Mouse (Mus musculus) neural tube, embryonic 15.5 days (tissue): ENCODE data around the gene Zfp385a. TPM values are rescaled to one million over a fixed set of nuclear protein-coding genes. Genes with fewer than 3 reads are reported as not detected.
A peak's percentile ranks its signal among the peaks of the same experiment; 100 is the strongest.

Experiments
- ATAC-seq: fragments of 200-750 bp; cut with Nextera tagmentation; 2 replicates; pipeline ENCODE4 v1.8.0; 2017; ENCODE audit warnings: mild to moderate bottlenecking, moderate TSS enrichment, moderate library complexity; ENCODE audit not compliant: low FRiP score
- H3K27ac ChIP-seq: fragments of 300-500 bp; sonication (generic); replicated peaks from 2 replicates; pipeline ENCODE4 v1.5.1; 2015; ENCODE audit warnings: mild to moderate bottlenecking, inconsistent platforms
- H3K27me3 ChIP-seq: fragments of 300-500 bp; sonication (generic); replicated peaks from 2 replicates; pipeline ENCODE4 v1.6.1; 2015; ENCODE audit warnings: inconsistent platforms
- H3K36me3 ChIP-seq: fragments of 300-500 bp; sonication (generic); 2 replicates; pipeline ENCODE4 v1.6.1; 2015; ENCODE audit warnings: inconsistent platforms
- H3K4me1 ChIP-seq: fragments of 300-500 bp; sonication (generic); 2 replicates; pipeline ENCODE4 v1.6.1; 2015; ENCODE audit warnings: inconsistent platforms
- H3K4me2 ChIP-seq: fragments of 300-500 bp; sonication (generic); 2 replicates; pipeline ENCODE4 v1.6.1; 2015; ENCODE audit warnings: inconsistent platforms, mild to moderate bottlenecking, moderate library complexity
- H3K4me3 ChIP-seq: fragments of 300-500 bp; sonication (generic); replicated peaks from 2 replicates; pipeline ENCODE4 v1.5.1; 2015; ENCODE audit warnings: mild to moderate bottlenecking, inconsistent platforms
- H3K9ac ChIP-seq: fragments of 300-500 bp; sonication (generic); replicated peaks from 2 replicates; pipeline ENCODE4 v1.6.1; 2015; ENCODE audit warnings: mild to moderate bottlenecking, inconsistent platforms
- H3K9me3 ChIP-seq: fragments of 300-500 bp; sonication (generic); replicated peaks from 2 replicates; pipeline ENCODE4 v1.6.1; 2016; ENCODE audit warnings: inconsistent platforms
- WGBS: fragments of 180-500 bp; shearing (Covaris S2); methylation state at CpG from one replicate; pipeline ENCODE4 v1.1.7; 2015; ENCODE audit warnings: mixed read lengths; 5-methylcytosine and 5-hydroxymethylcytosine counted together
- polyA plus RNA-seq: library from polyadenylated mRNA; unstranded; fragments of >200 nt; fragmentation: Nextera tagmentation; extraction: Ambion mirVana; gene quantifications from 2 replicates; pipeline ENCODE4 v1.2.1, GENCODE M21; 2015

Zfp385a gene
- polyA plus RNA-seq, 1 experiment from 2014 or later = 19.9 TPM

DNA sequence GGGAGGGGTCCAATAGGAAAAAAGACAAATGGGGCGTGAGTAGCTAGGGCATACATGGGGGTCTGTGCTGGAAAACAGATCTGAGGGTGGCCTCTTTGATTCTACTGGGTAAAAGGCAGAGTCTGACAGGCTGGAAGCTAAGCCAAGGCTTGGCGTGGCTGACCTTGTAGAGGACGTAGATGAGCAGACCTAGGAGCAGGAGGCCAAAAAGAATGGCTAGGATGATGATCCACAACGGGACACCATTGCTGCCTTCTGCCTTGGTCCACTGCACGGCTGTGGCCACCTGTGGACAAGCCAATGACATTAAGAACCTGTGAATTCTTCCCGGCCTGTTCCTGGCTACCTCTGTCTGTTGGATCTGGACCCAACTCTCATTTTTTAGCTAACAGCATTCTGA lies 5.9 kb upstream of the Zfp385a start:
- Histone ChIP-seq H3K27me3 (peaks cover 11% of the 10 kb centered on the region), H3K4me2 (no peak overlapping the region), H3K9me3 (no peaks in the 10 kb centered on the region), H3K4me3 (no peak overlapping the region), H3K4me1 (peaks cover 14% of the 10 kb centered on the region), H3K36me3 (no peaks in the 10 kb centered on the region), H3K27ac (no peak overlapping the region), H3K9ac (no peak overlapping the region)
- whole genome bisulfite sequencing = 93% methylated on average over 6 of the region's 6 CpGs
- no peak for ATAC-seq

DNA sequence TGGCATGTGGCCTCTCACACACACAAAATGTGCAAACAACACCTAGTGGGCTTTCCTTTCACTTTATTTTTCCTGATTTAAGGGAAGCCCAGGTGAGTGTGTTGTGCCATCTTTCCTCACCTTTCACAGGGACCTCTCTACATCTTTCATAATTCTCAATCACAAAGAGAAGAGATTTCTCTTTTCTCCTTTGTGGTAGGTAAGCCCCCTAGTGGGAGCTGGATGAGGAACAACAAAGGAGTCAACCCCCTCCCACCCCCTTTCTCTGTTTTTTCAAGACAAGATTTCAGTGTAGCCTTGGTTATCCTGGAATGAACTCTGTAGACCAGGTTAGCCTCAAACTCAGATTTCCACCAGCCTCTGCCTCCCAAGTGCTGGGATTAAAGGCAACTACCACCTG lies 3.7 kb upstream of the Zfp385a start:
- ATAC-seq = no peak
- Histone ChIP-seq H3K27me3 (peaks cover 14% of the 10 kb centered on the region), H3K27ac (no peak overlapping the region), H3K36me3 (no peaks in the 10 kb centered on the region), H3K4me3 (no peak overlapping the region), H3K9me3 (no peaks in the 10 kb centered on the region), H3K4me1 (peaks cover 33% of the 10 kb centered on the region), H3K4me2 (no peak overlapping the region), H3K9ac (no peak overlapping the region)

DNA sequence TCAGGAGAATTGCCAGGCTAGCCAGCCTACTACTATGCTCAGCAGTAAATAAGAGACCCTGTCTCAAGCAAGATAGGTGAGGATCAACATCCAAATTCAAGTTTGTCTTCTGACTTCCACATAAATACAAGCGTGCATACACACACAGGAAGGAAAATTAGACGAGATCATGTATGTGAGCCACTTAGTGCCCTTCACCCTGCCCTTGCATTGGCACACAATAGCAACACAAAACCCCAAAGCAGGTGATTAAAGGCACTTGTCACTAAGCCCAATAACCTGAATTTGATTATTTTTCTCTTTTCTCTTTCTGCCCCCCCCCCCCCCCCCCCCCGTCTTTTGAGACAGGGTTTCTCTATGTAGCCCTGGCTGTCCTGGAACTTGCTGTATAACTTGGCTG lies 3.1 kb upstream of the Zfp385a start:
- no peak overlapping the region for H3K4me3 ChIP-seq
- no peak overlapping the region for H3K27ac ChIP-seq
- ATAC-seq = no peak
- H3K9ac ChIP-seq = no peak overlapping the region
- 69% methylated on average over 3 of the region's 3 CpGs for WGBS
- H3K4me2 ChIP-seq = no peak overlapping the region
- H3K27me3 ChIP-seq = peaks cover 19% of the 10 kb centered on the region
- no peaks in the 10 kb centered on the region for H3K9me3 ChIP-seq
- H3K36me3 ChIP-seq = no peaks in the 10 kb centered on the region
- H3K4me1 ChIP-seq = peaks cover 35% of the 10 kb centered on the region

DNA sequence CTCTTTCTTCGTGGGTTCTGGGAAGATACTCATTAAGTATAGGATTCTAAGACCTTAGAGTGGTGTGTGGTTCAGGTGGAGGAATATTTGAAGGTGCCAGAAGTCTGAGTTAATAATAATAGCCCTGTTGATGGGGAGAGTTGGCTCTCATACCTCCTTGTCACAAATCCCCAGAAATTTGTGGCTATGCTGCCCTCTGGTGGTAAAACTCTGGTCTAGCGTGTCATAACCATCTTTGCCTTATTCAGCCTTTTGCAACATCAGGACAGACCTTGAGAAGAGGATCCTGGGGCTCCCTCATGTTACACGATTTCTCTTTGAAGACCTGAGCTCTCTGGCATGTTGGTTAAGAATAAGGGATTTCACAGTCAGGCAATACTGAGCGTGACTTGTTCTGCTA lies 2.5 kb upstream of the Zfp385a start:
- 0 out of 2 replicates have a peak, but pooled peaks have one; percentile 1 for ATAC-seq
- 16% methylated on average over 4 of the region's 4 CpGs for WGBS
- Histone ChIP-seq H3K9me3 (no peaks in the 10 kb centered on the region), H3K36me3 (no peaks in the 10 kb centered on the region), H3K27ac (no peak overlapping the region), H3K4me3 (no peak overlapping the region), H3K9ac (no peak overlapping the region), H3K4me2 (no peak overlapping the region), H3K27me3 (peaks cover 20% of the 10 kb centered on the region), H3K4me1 (peaks cover 35% of the 10 kb centered on the region)

DNA sequence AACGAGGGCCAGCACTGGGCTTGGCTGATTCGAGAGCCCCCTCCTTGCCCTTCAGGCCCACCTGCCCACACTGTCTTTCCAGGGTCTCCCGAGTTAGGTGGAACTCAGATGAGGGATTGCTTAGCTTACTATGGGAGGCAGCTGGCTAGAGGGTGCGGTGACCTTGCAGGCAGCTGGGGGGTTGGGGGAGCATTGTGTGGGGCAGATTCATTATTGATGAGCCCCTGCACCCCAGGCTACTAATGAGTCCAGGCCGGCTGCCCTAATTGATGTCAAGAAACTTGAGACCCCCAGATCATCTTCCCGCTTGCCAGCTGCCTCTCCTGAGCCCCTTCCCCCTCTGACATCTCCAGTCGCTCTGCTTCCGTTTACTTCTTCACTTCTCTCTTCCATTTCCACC lies 1.7 kb upstream of the Zfp385a start:
- no peak overlapping the region for H3K4me2 ChIP-seq
- peaks cover 35% of the 10 kb centered on the region for H3K4me1 ChIP-seq
- H3K27ac ChIP-seq = no peak overlapping the region
- H3K4me3 ChIP-seq = no peak overlapping the region
- H3K9me3 ChIP-seq = no peaks in the 10 kb centered on the region
- no peaks in the 10 kb centered on the region for H3K36me3 ChIP-seq
- H3K27me3 ChIP-seq = peaks cover 20% of the 10 kb centered on the region
- 35% methylated on average over 8 of the region's 8 CpGs for WGBS
- H3K9ac ChIP-seq = no peak overlapping the region
- no peak for ATAC-seq

DNA sequence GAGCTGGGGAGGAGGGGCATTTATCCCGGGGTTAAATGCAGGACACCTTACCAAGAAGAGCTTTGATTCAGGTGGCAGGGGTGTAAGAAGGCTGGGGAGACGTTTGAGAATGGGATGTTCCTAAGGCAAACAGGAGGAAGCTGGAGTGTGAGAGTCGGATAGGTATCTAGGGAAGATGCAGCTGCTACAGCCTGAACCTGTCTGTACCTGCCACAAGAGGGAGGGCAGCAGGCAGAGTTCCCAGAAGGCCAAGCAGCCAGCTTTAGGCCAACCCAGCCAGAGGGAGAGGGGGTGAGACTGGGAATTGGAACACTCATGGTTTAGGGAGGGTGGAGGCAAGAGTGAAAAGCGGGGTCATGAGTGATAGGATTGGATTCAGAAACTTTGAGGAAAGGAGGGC lies 893 bp upstream of the Zfp385a start:
- Histone ChIP-seq H3K4me1 (peaks cover 39% of the 10 kb centered on the region), H3K9me3 (no peaks in the 10 kb centered on the region), H3K9ac (peak overlapping the region; percentile 59; the same call in 1 of the 2 replicates), H3K27ac (no peak overlapping the region), H3K4me2 (peak overlapping the region; percentile 74), H3K36me3 (no peaks in the 10 kb centered on the region), H3K4me3 (peak overlapping the region; percentile 56), H3K27me3 (peaks cover 20% of the 10 kb centered on the region)
- WGBS = 19% methylated on average over 4 of the region's 4 CpGs
- ATAC-seq = no peak

DNA sequence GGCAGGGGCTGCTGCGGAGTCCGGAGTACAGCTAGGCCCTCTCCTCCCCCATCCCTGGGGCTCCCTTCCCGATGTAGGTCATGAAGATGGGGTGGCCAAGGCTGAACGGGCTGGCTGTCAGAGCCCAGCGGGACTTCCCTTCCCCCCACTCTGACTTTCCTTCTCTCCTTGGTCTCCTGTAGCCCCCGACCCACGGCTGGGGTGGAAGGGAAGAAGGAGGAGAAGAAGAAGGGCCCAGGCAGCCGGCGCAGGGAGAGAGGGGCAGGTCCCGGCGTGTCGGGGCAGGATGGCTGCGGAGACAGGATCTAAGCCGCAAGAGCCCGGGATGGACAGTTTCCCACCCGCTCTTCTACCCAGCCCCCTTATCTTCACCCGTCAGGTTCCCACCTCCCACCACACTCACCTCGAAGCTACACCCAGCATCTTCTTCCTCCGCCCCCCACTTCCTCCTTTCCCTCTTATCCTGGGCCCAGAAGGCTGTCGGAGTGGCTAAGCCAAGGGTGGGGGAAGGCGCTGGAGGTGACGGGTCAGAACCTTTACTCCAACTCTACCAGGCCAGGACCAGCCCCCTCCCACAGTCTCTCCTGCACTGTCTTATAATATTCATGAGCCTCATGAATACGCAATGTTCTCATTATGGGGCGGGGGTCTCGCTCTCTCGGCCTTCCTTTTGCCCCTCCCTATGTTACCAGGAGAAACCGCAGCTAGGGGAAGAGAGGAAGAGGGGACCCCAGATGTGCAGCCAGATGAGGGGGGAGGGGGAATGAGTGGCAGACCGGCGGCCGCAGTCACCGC lies 530 bp downstream of the Zfp385a start:
- peak overlapping the region; percentile 59 for H3K9ac ChIP-seq
- peaks cover 22% of the 10 kb centered on the region for H3K27me3 ChIP-seq
- no peaks in the 10 kb centered on the region for H3K36me3 ChIP-seq
- peak overlapping the region; percentile 74 for H3K4me2 ChIP-seq
- ATAC-seq = peak; percentile 56
- whole genome bisulfite sequencing = 8% methylated on average over 28 of the region's 31 CpGs
- peak overlapping the region; percentile 56 for H3K4me3 ChIP-seq
- no peaks in the 10 kb centered on the region for H3K9me3 ChIP-seq
- H3K27ac ChIP-seq = no peak overlapping the region
- peaks cover 48% of the 10 kb centered on the region for H3K4me1 ChIP-seq

DNA sequence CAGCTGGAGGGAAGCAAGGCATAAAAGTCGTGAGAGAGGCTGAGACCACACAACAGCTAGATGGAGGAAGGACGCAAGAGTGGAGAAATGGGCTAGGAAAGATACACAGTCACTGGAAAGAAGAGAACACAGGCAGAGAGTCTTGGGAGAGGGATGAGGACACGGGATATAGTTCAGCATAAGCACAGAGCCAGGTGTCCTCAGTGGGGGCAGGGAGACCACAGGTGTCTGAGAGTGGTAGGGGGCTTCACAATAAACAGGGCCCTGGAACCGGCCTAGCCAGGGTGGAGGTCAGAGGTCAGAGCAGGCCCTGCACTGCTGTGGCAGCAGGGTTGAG lies 1.1 kb downstream of the Zfp385a start:
- Histone ChIP-seq H3K9ac (peak overlapping the region; percentile 59; the same call in 1 of the 2 replicates), H3K4me3 (peak overlapping the region; percentile 56), H3K27me3 (peaks cover 22% of the 10 kb centered on the region), H3K27ac (no peak overlapping the region), H3K4me1 (peaks cover 52% of the 10 kb centered on the region), H3K4me2 (peak overlapping the region; percentile 74), H3K9me3 (no peaks in the 10 kb centered on the region), H3K36me3 (no peaks in the 10 kb centered on the region)
- no peak for ATAC-seq
- WGBS = 37% methylated on average over 4 of the region's 4 CpGs

DNA sequence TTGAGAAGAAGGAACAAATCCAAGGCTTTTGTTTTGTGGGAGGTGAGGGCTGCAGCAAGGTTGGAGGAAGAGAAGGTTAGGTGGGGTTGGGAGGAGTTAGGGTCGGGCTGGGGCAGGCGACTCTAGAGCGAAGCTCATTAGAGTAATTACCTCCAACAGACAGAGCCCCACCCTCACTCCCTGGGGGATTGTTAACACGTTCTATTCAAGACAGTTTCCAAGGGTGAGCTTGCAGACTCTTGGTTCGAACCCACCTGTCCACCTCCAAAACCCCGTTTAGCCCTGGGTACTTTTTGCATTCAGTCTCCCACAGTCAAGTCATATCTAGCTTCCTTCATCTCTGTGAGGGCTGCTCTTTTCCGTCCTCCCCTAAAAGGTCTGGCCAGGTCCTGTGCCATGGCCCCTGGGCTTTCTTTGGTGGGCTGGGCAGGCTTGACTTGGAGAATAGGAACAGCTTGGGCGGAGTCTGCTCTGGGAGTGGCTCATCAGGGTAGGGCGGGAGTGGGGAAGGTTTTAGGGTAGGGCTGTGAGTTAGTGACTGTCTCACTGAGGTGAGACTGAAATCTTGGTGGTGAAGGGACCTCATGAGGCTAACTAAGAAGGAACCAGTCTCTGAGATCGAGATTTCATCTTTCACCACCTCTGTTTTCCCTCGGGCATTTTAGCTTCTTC lies 2.8 kb downstream of the Zfp385a start:
- Histone ChIP-seq H3K36me3 (no peaks in the 10 kb centered on the region), H3K4me1 (peaks cover 49% of the 10 kb centered on the region), H3K27ac (no peak overlapping the region), H3K27me3 (peaks cover 22% of the 10 kb centered on the region), H3K9ac (no peak overlapping the region), H3K9me3 (no peaks in the 10 kb centered on the region), H3K4me2 (no peak overlapping the region), H3K4me3 (no peak overlapping the region)
- WGBS = 14% methylated on average over 11 of the region's 11 CpGs
- ATAC-seq = no peak

DNA sequence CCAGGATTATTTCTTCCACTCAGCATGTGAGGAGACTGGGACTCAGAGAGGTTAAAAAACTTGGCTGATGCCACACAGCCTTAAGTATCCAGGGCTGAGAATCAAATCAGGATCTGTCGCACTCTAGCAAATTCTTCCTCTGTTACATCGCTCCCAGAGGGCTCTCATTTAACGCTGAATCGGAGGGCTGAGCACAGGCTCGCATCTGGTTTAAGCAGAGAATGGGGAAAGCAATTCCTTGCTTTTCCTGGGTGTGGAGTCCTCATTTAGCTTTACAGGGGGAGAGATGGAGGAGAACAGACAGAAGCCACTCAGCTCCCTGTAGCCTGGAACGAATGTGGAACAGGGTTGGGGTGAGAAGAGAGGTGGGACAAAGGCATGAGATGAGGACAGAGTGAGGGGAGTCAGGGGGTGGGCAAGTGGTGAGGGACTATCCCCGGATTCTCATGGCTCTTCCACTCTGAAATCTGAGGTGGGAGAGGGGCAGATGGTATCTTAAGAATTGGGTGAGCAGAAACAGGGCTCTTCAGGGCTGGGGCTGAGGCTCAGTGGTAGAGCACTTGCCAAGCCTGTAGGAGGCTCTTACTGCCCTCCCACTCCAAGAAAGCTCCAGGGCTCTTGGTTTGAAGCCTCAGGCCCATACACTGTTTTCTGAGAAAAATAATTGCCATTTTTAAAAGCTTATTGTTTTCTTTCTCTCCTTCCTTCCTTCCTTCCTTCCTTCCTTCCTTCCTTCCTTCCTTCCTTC lies 4.2 kb downstream of the Zfp385a start:
- no peak for ATAC-seq
- Histone ChIP-seq H3K9me3 (no peaks in the 10 kb centered on the region), H3K4me1 (peaks cover 37% of the 10 kb centered on the region), H3K4me2 (no peak overlapping the region), H3K36me3 (no peaks in the 10 kb centered on the region), H3K27ac (peak overlapping the region; percentile 1; the same call in 1 of the 2 replicates), H3K9ac (no peak overlapping the region), H3K4me3 (no peak overlapping the region), H3K27me3 (peaks cover 10% of the 10 kb centered on the region)
- 24% methylated on average over 7 of the region's 7 CpGs for WGBS

DNA sequence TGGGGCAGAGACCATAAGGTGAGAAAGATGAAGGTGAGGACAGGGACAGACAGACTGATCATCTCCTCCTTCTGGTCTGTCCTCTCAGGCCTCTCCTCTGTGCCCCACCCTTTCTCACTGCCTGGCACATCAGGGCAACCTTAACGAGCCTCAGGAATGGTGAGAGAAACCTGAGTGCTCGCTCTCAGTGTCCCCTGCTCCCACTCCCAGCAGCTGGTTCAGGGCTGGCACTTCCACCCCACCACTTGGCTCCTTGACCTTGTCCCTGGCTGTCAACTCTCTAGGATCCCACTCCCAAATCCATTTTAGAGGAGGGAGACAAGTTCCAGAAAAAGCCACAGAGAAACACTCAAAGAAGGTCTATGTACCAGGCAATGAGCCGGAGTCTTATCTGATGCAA lies 4.9 kb downstream of the Zfp385a start:
- Histone ChIP-seq H3K36me3 (no peaks in the 10 kb centered on the region), H3K4me2 (no peak overlapping the region), H3K27ac (peak overlapping the region; percentile 1; the same call in 1 of the 2 replicates), H3K4me3 (no peak overlapping the region), H3K9me3 (no peaks in the 10 kb centered on the region), H3K9ac (no peak overlapping the region), H3K4me1 (peaks cover 31% of the 10 kb centered on the region), H3K27me3 (peaks cover 8% of the 10 kb centered on the region)
- ATAC-seq = no peak
- 58% methylated on average over 3 of the region's 3 CpGs for WGBS
